Mouse (Mus musculus) neural tube, embryonic 13.5 days (tissue): ENCODE data around the gene Phldb2. TPM values are rescaled to one million over a fixed set of nuclear protein-coding genes. Genes with fewer than 3 reads are reported as not detected.
A peak's percentile ranks its signal among the peaks of the same experiment; 100 is the strongest.

Source experiments
- ATAC-seq: fragments of 200-750 bp; cut with Nextera tagmentation; 2 replicates; pipeline ENCODE4 v1.8.0; 2017; ENCODE audit warnings: low read depth, mild to moderate bottlenecking, moderate TSS enrichment, moderate library complexity
- H3K27ac ChIP-seq: fragments of 300-500 bp; sonication (generic); replicated peaks from 2 replicates; pipeline ENCODE4 v1.5.1; 2015; ENCODE audit warnings: moderate library complexity, mild to moderate bottlenecking, inconsistent platforms
- H3K27me3 ChIP-seq: fragments of 300-500 bp; sonication (generic); 2 replicates; pipeline ENCODE4 v1.6.1; 2015; ENCODE audit warnings: mild to moderate bottlenecking, inconsistent platforms
- H3K36me3 ChIP-seq: fragments of 300-500 bp; sonication (generic); 2 replicates; pipeline ENCODE4 v1.6.1; 2015; ENCODE audit warnings: mild to moderate bottlenecking, inconsistent platforms
- H3K4me1 ChIP-seq: fragments of 300-500 bp; sonication (generic); replicated peaks from 2 replicates; pipeline ENCODE4 v1.6.1; 2015; ENCODE audit warnings: inconsistent platforms
- H3K4me2 ChIP-seq: fragments of 300-500 bp; sonication (generic); 2 replicates; pipeline ENCODE4 v1.6.1; 2015; ENCODE audit warnings: inconsistent platforms, mild to moderate bottlenecking, moderate library complexity
- H3K4me3 ChIP-seq: fragments of 300-500 bp; sonication (generic); 2 replicates; pipeline ENCODE4 v1.5.1; 2015; ENCODE audit warnings: mild to moderate bottlenecking, inconsistent platforms
- H3K9ac ChIP-seq: fragments of 300-500 bp; sonication (generic); 2 replicates; pipeline ENCODE4 v1.6.1; 2015; ENCODE audit warnings: moderate library complexity, mild to moderate bottlenecking, inconsistent platforms
- H3K9me3 ChIP-seq: fragments of 300-500 bp; sonication (generic); 2 replicates; pipeline ENCODE4 v1.6.1; 2016; ENCODE audit warnings: inconsistent platforms
- WGBS: fragments of 180-500 bp; shearing (Covaris S2); methylation state at CpG from one replicate; pipeline ENCODE4 v1.1.7; 2015; 5-methylcytosine and 5-hydroxymethylcytosine counted together
- polyA plus RNA-seq: library from polyadenylated mRNA; unstranded; fragments of >200 nt; fragmentation: Nextera tagmentation; extraction: Ambion mirVana; gene quantifications from 2 replicates; pipeline ENCODE4 v1.2.1, GENCODE M21; 2015

The Phldb2 gene
- polyA plus RNA-seq, 1 experiment from 2014 or later = 14.6 TPM

DNA sequence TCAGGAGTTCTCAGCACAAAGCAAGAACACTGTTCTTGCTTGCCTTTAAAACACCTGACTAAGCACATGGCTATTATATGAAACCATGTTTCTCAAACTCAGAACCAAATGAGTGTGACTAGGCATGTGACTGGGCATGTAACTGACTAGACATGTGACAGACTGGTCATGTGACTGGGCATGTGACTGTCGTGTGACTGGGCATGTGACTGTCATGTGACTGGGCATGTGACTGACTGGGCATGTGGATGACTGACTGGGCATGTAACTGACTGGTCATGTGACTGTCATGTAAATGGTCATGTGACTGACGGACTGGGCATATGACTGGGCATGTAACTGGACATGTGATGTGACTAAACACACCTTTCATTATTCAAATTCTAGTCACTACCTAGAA is 16.8 kb upstream of the Phldb2 start:
- Histone ChIP-seq H3K27ac (no peak overlapping the region), H3K27me3 (no peaks in the 10 kb centered on the region), H3K36me3 (no peaks in the 10 kb centered on the region; the same call in 1 of the 2 replicates), H3K4me2 (no peak overlapping the region), H3K9me3 (no peaks in the 10 kb centered on the region), H3K9ac (no peak overlapping the region), H3K4me3 (no peak overlapping the region), H3K4me1 (peaks cover 8% of the 10 kb centered on the region; the same call in 1 of the 2 replicates)
- no peak for ATAC-seq
- 92% methylated on average over 2 of the region's 2 CpGs for WGBS

GRCm38 (mm10) chr16:45968716-45969115 is 15.3 kb upstream of the Phldb2 start:
- Histone ChIP-seq H3K27ac (no peak overlapping the region), H3K9me3 (no peaks in the 10 kb centered on the region), H3K4me3 (no peak overlapping the region), H3K4me2 (no peak overlapping the region), H3K9ac (no peak overlapping the region), H3K4me1 (0 out of 2 replicates have a peak, but pooled peaks cover 1% of the 10 kb centered on the region), H3K27me3 (no peaks in the 10 kb centered on the region), H3K36me3 (no peaks in the 10 kb centered on the region; the same call in 1 of the 2 replicates)
- 64% methylated on average over 5 of the region's 5 CpGs for WGBS
- no peak for ATAC-seq

DNA sequence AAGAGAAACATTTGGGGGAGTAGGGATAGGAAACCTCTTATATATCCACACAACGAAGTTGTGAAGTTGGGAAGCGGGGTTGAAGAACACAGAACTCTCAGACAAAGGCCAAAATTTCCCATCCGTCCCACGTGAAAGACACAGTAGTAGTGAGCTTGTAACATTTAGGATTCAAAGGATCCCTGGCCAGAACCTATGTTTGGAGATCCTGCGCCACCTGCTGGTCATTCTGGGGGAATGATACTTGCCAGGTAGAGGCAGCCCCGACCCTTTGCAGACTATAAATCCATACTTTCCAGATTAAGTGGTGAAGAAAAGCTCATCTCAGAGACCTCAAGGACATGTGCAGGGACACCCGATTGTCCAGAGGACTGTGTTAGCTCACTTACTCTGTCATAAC is 14.1 kb upstream of the Phldb2 start:
- Histone ChIP-seq H3K4me2 (no peak overlapping the region), H3K9ac (no peak overlapping the region), H3K4me3 (no peak overlapping the region), H3K27ac (no peak overlapping the region), H3K9me3 (no peaks in the 10 kb centered on the region), H3K36me3 (no peaks in the 10 kb centered on the region; the same call in 1 of the 2 replicates), H3K4me1 (no peaks in the 10 kb centered on the region), H3K27me3 (no peaks in the 10 kb centered on the region)
- ATAC-seq = peak; percentile 75
- WGBS = 13% methylated on average over 7 of the region's 7 CpGs

- H3K9me3 ChIP-seq = no peaks in the 10 kb centered on the region
- no peak overlapping the region for H3K9ac ChIP-seq
- H3K27me3 ChIP-seq = no peaks in the 10 kb centered on the region
- no peak for ATAC-seq
- H3K4me2 ChIP-seq = no peak overlapping the region
- 79% methylated on average over 5 of the region's 5 CpGs for WGBS
- no peak overlapping the region for H3K27ac ChIP-seq
- no peaks in the 10 kb centered on the region; the same call in 1 of the 2 replicates for H3K36me3 ChIP-seq
- H3K4me1 ChIP-seq = no peaks in the 10 kb centered on the region
- H3K4me3 ChIP-seq = no peak overlapping the region
These were observed 13.2 kb upstream of the Phldb2 start for GRCm38 (mm10) chr16:45966604-45967003.

DNA sequence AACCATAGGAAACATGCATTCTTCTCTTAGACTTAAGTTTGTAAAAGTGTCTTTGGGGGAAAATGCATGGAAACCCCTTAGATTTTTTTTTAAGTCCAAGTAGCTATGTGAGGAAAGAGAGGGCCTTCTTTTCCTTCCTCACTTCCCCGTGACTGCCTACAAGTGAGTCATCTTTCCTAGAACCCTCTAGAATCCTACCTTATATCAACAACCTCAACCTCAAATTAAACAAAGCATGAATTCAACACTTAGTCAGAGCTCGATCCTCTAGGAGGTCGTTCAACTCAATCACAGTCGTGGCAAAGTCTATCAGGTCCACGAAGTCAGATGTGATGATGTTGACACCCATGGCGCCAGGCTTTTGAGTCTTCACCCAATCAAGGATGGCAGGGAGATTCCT is 11.4 kb upstream of the Phldb2 start:
- no peak overlapping the region for H3K9ac ChIP-seq
- no peak overlapping the region for H3K4me3 ChIP-seq
- WGBS = 90% methylated on average over 6 of the region's 6 CpGs
- no peaks in the 10 kb centered on the region for H3K36me3 ChIP-seq
- no peaks in the 10 kb centered on the region for H3K9me3 ChIP-seq
- no peaks in the 10 kb centered on the region for H3K27me3 ChIP-seq
- H3K4me1 ChIP-seq = no peaks in the 10 kb centered on the region
- no peak overlapping the region for H3K27ac ChIP-seq
- no peak for ATAC-seq
- H3K4me2 ChIP-seq = no peak overlapping the region

- H3K27me3 ChIP-seq = no peaks in the 10 kb centered on the region
- no peak overlapping the region for H3K4me3 ChIP-seq
- WGBS = 89% methylated on average over 8 of the region's 8 CpGs
- no peaks in the 10 kb centered on the region for H3K4me1 ChIP-seq
- no peak for ATAC-seq
- no peaks in the 10 kb centered on the region for H3K9me3 ChIP-seq
- no peak overlapping the region for H3K27ac ChIP-seq
- H3K36me3 ChIP-seq = no peaks in the 10 kb centered on the region
- H3K9ac ChIP-seq = no peak overlapping the region
- H3K4me2 ChIP-seq = no peak overlapping the region
These were observed 10.4 kb upstream of the Phldb2 start for GRCm38 (mm10) chr16:45963837-45964236.

DNA sequence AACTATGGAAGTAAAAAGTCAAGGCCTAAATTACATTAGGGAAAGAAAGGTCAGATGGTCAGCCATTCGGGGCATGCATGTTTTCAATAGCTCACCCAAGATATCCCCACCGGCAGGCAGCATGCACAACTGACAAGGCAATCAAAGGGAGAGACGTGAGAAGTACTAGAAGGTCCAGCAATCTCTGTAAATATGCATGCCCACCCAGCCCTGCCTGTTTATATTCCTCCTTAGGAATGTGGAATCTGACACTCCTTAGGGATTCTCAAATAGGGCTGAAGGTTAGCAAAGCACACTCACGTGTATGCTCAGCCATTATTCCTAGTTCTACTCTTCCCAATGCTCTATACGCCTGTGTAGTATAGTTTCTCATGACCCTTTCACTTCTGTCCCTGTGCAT is 9.7 kb upstream of the Phldb2 start:
- Histone ChIP-seq H3K36me3 (no peaks in the 10 kb centered on the region), H3K9ac (no peak overlapping the region), H3K27me3 (no peaks in the 10 kb centered on the region), H3K27ac (no peak overlapping the region), H3K4me2 (no peak overlapping the region), H3K4me1 (no peaks in the 10 kb centered on the region), H3K4me3 (no peak overlapping the region), H3K9me3 (no peaks in the 10 kb centered on the region)
- no peak for ATAC-seq
- 76% methylated on average over 5 of the region's 5 CpGs for WGBS

DNA sequence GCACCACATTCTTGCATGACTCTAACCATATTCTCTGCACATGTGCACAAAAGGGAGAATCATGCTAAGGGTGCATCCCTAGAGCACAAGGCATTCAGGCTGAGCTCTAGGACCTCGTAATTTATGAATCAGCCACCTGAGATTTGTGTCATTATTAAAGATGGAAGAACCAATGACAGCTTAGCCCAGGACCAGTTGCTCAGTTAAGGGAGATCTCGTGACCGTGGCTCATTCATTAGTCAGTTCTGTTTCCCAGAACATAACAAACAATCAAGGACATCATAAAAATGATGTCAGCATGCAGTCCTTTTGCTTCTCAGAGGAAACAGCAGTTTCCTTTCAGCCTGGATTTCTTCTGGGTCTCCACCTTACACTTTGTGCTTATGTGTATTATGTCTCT is 7.6 kb upstream of the Phldb2 start:
- ATAC-seq = no peak
- H3K4me2 ChIP-seq = no peak overlapping the region
- H3K27ac ChIP-seq = no peak overlapping the region
- H3K9ac ChIP-seq = no peak overlapping the region
- 71% methylated on average over 3 of the region's 3 CpGs for WGBS
- H3K4me3 ChIP-seq = no peak overlapping the region
- no peaks in the 10 kb centered on the region for H3K4me1 ChIP-seq
- H3K27me3 ChIP-seq = no peaks in the 10 kb centered on the region
- H3K36me3 ChIP-seq = no peaks in the 10 kb centered on the region
- no peaks in the 10 kb centered on the region for H3K9me3 ChIP-seq

GRCm38 (mm10) chr16:45956390-45956950 is 3.1 kb upstream of the Phldb2 start:
- Histone ChIP-seq H3K9me3 (no peaks in the 10 kb centered on the region), H3K4me3 (no peak overlapping the region), H3K9ac (no peak overlapping the region), H3K36me3 (no peaks in the 10 kb centered on the region), H3K4me2 (no peak overlapping the region), H3K27ac (no peak overlapping the region), H3K27me3 (no peaks in the 10 kb centered on the region), H3K4me1 (no peaks in the 10 kb centered on the region)
- ATAC-seq = no peak
- 73% methylated on average over 4 of the region's 4 CpGs for WGBS

- Histone ChIP-seq H3K27me3 (no peaks in the 10 kb centered on the region), H3K4me1 (no peaks in the 10 kb centered on the region), H3K27ac (no peak overlapping the region), H3K9me3 (no peaks in the 10 kb centered on the region), H3K36me3 (no peaks in the 10 kb centered on the region), H3K4me2 (no peak overlapping the region), H3K9ac (no peak overlapping the region), H3K4me3 (no peak overlapping the region)
- WGBS = 60% methylated on average over 5 of the region's 5 CpGs
- no peak for ATAC-seq
These were observed 897 bp downstream of the Phldb2 start for GRCm38 (mm10) chr16:45952501-45952900.

- 85% methylated on average over 2 of the region's 2 CpGs for WGBS
- no peaks in the 10 kb centered on the region for H3K27me3 ChIP-seq
These were observed 1.4 kb downstream of the Phldb2 start for GRCm38 (mm10) chr16:45952035-45952434.

GRCm38 (mm10) chr16:45946335-45946734 is 7.1 kb downstream of the Phldb2 start:
- no peaks in the 10 kb centered on the region for H3K36me3 ChIP-seq
- 95% methylated on average over 2 of the region's 2 CpGs for WGBS

More at GRCm38 (mm10) chr16:45952035-45952434, 1.4 kb downstream of the Phldb2 start:
- Histone ChIP-seq H3K4me2 (no peak overlapping the region), H3K9me3 (no peaks in the 10 kb centered on the region), H3K27ac (no peak overlapping the region), H3K4me3 (no peak overlapping the region), H3K36me3 (no peaks in the 10 kb centered on the region), H3K9ac (no peak overlapping the region), H3K4me1 (no peaks in the 10 kb centered on the region)
- ATAC-seq = no peak

DNA sequence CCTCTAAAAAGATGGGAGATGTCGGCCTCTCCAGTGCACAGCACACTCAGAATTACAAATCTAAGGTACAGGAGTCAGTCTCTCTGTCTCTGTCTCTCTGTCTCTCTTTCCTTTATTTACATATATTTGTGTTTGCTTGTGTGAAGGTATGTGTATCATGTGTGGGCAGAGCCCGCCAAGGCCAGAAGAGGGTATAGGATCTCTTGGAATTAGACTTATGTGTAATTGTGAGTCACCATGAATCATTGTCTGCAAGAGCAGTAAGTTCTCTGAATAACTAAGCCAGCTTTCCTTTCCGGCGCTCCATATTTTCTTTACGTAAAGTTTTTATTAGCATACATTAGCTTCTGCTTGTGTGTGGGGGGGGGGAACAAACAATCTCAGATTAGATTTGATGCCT is 7.7 kb downstream of the Phldb2 start:
- peaks cover 9% of the 10 kb centered on the region for H3K4me1 ChIP-seq
- H3K9me3 ChIP-seq = no peaks in the 10 kb centered on the region
- no peak overlapping the region for H3K27ac ChIP-seq
- H3K36me3 ChIP-seq = no peaks in the 10 kb centered on the region
- H3K4me3 ChIP-seq = no peak overlapping the region
- H3K27me3 ChIP-seq = no peaks in the 10 kb centered on the region
- no peak for ATAC-seq
- 85% methylated on average over 5 of the region's 5 CpGs for WGBS
- H3K4me2 ChIP-seq = no peak overlapping the region
- no peak overlapping the region for H3K9ac ChIP-seq

More at GRCm38 (mm10) chr16:45946335-45946734, 7.1 kb downstream of the Phldb2 start:
- H3K27ac ChIP-seq = no peak overlapping the region
- H3K4me1 ChIP-seq = peaks cover 9% of the 10 kb centered on the region
- no peak overlapping the region for H3K4me2 ChIP-seq
- ATAC-seq = no peak
- H3K9ac ChIP-seq = no peak overlapping the region
- no peak overlapping the region for H3K4me3 ChIP-seq
- H3K9me3 ChIP-seq = no peaks in the 10 kb centered on the region
- H3K27me3 ChIP-seq = no peaks in the 10 kb centered on the region
